Mouse (Mus musculus): Measurements from ENCODE around the gene Pard3b.

Pard3b gene

DNA sequence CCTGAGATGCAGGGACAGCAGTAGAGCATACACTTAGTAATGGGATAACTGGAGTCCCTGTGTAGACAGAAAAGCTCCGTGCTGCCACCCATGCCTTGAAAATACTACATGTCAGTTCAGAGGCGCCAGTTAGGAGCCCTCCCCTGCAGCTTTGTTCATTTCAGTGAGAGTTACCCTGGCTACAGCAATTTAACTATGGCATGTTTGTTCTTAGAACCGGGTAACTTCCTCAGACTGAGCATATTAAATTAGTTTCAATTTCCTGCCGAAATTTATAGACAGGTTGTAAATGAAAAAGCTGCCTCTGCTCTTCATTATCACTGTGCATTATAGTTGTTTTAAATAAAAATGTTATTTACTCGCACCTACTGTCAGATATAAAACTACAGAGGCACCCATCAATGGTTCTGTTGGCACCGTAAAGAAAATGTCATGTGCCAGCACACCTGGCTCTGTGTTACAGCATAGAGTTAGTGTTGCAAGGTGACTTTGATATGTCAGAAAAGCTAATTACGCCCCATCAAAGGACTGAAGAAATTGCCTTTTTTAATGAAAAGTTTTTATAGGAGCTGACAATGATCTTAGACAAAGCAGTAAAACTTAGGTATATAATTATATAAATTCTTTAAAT lies 289.6 kb downstream of the Pard3b start:
- no peak for DNase-seq (ENCODE audit: low read depth)

DNA sequence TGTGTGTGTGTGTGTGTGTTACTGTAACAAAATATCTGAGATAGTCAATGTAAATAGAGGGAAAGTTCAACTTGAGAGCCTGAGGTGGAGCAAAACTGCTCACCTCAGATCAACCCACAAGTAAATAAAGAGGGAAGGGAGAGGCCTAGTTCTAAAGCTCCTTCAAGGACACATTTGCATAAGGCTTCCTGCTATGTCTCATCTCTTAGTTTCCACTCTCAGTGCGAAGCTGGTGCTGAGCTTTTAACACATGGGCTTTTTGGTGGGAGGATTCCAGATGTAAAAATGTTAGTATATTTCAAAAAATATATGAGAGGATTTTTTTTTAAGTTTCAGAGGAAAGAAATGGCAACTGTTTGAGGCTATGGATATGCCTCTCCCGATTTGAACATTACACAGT lies 294.9 kb downstream of the Pard3b start:
- DNase-seq (ENCODE audit: low read depth), result no peak

DNA sequence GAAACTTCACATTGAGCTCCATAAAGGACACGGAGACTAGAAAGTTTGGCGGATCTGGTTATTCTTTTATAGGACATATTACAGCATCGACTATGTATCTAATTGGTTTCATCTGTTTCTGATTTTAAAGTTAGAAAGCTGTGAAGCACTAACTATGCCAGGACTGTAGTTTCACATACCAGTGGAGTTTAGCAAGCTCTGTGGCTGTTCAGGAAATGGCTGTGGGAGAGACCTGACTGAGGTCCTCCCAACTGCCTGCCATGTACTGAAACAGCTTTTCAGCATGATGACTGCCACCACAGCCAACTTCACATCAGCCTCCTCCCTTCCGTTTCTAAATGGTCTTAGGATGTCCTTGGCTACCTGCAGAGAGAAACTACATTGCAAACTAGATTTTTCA lies 296.1 kb downstream of the Pard3b start:
- no peak for DNase-seq (ENCODE audit: low read depth)

DNA sequence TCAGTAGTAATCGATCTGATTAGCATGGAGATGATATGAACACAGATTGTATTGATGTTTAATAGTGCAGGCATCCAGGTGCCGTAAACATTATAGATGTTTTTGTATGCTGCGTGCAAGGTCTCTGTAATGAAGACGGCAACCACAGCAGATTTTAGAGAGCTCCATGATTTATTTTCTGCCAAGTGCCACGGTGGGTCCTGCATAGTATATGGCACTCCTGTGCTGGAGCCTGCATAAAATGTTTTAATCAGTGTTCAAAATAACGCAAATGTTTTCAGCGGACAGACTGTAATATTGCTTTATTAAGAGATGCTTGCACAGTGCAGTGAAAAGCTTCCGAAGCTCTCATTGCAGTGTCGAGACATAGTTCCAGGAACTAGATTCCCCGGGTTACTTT lies 301.3 kb downstream of the Pard3b start:
- no peak for DNase-seq (ENCODE audit: low read depth)

DNA sequence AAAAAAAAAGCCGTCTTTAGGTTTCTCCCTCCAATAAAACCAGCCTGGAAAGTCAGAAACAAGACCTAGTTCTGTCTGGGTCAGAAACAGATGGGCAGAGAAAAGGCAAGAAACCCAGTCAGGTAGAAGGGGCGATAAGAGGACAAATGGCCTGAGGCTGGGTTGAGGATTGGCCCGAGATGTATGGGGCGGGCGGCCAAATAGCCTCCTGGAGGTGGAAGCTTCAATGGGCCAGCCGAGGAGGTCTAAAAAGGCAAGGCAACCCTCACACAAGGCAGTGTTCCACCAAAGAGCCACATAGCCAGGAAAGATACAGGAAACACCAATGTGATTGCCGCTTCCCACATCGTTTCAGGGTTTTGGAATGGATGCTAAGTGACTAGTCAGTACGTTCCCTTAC lies 322.9 kb downstream of the Pard3b start:
- DNase-seq (ENCODE audit: low read depth), result no peak

DNA sequence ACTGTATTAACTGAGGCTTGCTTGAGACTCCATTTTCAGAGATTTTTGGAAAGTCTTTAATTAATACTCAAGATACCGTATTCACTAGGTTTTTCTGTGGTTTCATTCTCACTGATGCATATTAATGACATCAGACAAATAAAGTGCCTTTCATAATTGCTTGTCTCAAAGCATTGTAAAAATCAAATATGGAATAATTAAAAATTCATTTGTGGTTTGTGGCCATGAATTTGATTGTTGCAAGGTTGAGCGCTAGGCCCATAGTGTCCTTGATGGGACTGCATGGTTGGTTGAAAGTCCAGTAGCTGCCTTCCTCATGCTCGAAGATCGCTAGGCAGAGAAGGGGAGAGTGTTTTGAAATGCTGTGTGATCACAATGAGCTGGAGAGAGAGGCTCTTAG lies 323.9 kb downstream of the Pard3b start:
- DNase-seq (ENCODE audit: low read depth), result no peak

DNA sequence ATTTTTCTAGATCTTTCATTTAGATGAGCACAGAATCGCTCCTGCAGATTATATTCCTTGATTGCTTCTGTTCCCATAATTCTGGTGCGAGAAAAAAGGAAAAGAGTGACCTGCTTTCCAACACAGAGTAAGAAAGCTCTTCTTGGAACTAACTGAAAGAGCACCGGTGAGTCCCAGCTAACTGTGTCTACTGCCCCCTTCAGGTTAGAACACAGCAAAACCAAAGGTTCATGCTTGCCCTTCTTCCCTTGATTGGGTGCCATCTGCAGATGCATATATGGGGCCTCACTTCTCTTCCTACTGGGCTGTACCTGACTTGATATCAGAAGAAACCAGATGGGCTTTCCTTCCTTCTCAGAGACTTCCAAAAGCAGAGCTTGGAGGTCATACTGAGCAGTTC lies 328.5 kb downstream of the Pard3b start:
- peak; percentile 2 for DNase-seq (ENCODE audit: low read depth)

DNA sequence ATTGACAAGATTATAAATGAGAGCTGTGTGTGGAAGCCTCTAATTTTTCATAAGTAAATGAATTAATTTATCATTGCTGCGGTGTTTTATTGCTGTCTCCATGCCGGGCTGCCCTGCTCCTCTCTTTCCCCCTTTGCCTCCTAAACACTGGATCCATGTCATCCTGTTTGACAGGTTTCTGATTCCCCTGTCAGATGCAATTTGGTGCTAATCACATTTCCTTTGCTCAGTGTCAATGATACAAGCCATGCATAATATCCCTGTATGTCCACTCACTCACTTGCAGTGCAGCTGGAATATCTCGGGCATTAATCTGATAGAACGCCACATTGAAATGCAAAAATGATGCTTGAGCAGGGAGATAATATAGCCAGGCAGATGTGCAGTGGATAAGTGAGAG lies 329.2 kb downstream of the Pard3b start:
- DNase-seq (ENCODE audit: low read depth), result no peak

DNA sequence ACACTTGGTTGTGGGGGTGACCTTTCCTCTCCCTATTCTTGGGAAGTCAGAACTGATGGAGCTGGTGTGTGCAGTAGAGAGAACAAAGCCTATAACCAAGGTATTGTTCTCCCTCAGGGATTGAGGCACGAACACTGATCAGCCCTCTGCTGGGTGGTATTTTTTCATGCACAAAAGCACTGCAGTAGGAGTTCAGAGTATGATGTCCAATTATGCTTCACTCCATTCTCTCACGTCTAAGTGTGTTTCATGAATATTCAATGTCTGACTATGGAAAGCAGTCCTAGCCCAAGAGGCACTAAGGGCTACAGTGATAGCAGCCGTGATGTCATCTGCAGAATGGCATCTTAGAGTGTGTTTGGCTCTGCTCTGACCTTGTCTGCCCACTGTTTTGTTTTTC lies 359.1 kb downstream of the Pard3b start:
- no peak for DNase-seq (ENCODE audit: low read depth)

DNA sequence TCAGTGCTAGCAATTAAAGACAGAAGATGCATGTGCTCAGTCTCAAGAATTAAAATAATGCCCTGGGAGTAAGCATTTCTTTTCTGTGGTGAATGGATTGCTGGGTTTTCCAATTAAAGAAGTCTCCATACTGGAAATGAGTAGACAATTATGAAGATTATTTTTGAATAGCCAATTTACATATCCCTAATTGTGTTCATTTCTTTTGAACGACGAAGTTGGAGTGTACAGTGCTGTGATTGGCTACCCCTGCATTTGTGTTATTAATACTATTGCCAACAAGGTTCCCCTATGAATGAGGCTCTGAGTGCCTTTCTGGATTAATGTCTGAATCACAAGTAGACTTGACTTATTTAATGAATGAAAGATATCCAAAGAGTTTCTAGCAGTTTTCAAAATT lies 370.2 kb downstream of the Pard3b start:
- DNase-seq (ENCODE audit: low read depth), result no peak

DNA sequence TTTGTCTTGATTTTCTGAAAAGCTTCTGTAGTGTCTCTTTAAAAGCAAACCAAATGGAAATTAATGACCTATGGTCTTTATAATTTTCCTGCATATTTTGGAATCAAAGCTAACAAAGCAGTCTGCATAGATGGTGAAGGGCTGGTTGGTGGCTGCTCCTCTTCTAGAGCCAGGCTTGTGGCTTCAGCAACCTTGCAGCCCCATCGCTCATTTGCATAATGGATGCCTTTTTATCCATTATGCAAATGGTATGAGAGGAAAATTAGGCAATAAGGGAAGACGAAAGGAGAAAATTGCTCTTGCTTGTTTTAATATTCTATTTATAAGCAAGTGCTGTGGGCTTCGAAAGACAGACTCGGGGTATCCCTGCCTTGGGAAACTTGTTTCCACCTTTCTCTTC lies 373.1 kb downstream of the Pard3b start:
- no peak for DNase-seq (ENCODE audit: low read depth)

DNA sequence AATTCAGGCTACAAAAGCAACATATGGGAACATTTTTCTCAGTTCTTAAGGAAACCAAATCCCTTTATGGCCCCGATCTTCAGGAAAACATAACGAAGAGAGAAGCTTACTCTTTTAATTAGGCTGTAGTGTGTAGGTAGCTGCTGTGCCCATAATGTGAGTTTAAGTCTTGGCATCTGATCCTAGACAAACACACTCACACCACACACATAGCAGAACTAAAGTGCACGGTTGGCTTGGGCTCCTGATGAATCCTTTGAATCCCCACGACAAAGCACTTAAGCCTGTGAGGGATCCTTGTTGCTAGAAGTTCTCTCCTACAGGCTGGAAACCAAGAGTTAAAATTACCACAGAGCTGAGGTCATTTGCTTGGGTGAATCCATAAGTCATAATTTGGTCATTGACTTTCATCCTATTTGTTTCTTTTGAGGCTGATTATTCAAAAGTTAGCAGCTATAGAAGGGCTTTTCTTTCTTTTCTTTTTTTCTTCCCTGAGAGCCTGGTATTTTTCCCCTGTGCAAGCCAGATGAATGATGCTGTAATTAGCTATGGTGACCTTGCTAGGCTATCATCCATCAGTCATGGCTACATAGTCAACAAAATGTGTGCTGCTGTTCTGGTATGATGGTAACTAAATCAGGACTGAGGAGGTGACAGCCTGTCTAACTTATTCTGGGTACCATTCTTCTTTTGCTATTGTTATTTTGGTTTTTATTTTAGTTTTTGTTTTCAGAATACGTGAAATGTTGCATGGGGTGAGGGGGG lies 378.1 kb downstream of the Pard3b start:
- DNase-seq (ENCODE audit: low read depth), result no peak

DNA sequence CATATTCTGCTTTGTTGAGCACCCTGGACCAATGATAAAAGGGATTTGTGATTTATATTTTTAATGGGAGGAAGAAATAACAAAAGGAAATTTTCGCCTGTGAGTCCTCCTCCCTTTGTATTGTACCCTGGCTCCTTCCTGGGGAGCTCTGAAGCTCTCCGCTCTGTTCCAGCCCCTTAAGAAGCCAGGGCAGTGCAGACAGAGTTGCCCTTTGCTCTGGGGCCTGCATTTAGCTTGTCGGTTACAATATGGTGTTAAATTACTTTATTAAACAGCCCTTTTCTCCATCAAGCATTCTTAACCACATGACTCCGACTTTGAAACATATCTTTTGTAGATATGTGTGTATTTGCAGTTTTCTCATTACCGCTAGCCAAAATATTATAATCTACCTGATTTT lies 379.7 kb downstream of the Pard3b start:
- DNase-seq (ENCODE audit: low read depth), result no peak

DNA sequence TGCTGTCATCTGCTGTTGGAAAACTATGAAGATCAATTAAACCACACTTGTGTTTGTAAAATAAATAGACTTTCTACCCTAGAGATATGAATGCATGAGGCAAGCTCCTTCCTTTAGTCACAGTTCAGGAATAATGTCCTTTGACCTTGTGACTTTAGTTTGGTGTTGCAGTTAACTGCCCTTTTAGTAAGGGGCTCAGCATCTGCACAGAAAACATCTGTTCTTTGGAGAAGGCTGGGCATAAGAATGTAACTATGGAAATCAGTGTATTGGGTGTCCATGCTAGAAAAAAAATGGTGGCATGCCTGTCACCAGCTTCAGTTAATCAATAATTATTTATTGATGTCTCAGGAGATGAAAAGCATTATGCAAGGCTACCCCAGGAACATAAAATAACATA lies 381.1 kb downstream of the Pard3b start:
- DNase-seq (ENCODE audit: low read depth), result no peak

DNA sequence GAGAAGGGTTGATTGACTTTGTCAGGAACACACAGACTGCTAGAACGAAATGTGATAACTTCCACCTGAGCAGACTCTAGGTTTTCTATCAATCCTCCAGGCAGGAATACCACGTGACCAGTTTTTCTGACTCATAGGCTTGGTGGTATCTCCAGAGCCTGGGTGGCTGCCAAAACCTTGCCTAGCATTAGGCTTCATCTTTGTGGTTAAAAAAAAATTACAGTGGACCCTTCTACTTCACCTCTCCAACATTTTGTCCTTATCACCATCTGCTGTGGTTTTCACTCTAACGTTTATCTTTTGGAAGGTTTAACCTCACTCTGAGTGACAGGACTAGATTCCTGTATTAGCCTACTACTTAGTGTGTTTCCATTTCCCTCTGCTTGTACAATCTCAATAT lies 403.1 kb downstream of the Pard3b start:
- no peak for DNase-seq (ENCODE audit: low read depth)

DNA sequence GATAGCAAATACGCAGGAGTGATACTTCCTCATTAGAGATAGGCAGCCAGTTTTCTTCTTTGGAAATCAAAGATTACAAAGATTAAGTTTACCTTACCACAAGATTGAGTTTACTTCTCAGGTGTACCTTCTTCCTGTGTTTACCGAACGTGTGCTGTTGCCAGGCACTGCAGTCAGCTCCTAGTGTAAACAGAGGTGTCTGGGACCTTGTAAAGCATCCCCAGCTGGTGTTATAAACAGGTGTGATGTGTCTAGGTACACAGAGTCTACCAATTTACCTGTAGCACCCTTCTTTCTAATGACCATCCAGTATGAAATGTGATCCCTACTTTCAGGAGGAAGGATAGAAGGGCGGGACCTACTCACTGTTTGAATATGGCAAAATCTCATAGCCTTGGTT lies 410.0 kb downstream of the Pard3b start:
- DNase-seq (ENCODE audit: low read depth), result no peak

DNA sequence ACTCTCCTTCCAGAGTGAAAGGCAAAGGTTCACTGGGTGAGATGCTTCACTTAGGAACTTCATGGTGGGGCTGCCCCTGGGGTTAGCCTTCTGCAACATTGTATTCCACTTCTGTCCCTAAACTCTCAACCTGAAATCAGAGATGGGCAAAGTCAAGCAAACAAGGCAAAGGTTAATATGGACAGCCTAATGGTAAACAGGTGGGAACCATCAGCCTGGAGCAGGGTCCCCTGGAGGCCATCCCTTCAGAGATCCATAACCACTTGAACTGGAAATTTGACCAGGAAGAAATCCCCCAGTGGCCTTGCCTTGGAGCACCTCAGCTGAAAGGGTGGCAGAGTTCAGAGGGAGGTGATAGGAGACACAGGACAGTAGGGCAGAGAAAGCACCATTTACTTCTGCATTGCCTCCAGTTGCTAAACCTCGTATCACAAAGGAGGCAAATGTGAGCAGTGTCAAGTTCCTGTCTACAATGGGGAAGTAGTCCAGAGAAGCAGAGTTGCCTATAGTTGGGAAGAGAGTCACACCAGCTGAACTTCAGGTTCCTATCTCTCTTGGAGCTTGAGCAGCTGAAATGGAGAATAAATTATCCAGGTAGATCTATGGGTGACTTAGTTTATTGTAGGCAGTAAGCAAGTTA lies 412.7 kb downstream of the Pard3b start:
- no peak for DNase-seq (ENCODE audit: low read depth)

DNA sequence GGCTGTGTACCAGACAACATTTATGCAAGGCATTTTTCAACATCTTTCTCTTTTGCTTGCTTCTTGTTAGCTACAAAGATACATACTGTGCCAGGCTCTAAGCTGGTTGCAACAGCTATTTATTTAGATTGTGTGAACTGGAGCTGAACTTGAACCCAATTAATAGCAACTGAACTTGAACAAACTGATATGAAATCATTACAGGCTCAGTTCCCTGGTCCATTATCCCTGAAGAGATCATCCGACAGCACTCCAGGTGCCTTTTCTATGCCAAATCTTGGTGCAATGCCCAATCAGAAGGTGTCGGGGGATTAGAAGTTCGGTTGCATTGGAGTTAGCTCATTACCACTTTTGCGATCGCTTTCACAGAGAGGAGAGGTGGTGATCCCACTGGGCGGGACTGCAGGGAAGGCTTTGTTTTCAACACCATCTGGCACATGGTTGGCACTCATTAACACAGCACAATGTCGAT lies 414.6 kb downstream of the Pard3b start:
- no peak for DNase-seq (ENCODE audit: low read depth)

DNA sequence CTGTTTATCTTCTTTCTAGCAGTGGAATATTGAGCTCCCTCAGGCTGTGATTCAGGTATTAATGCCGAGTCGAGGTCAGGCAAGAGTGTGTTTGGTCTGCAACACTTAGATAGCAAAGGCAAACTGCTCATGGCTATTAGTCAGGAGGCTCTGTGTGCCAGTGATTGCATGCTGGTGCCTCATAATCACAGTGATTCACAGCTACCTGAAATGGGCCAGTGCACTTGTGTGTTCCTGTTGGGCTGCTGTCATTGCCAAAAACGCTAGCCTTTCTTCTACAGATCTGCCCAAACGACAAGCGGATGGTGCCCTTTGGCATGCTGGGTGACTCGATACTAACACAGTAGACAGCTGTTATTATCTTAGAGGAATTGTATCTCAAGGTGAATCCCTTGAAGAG lies 416.7 kb downstream of the Pard3b start:
- DNase-seq (ENCODE audit: low read depth), result no peak

DNA sequence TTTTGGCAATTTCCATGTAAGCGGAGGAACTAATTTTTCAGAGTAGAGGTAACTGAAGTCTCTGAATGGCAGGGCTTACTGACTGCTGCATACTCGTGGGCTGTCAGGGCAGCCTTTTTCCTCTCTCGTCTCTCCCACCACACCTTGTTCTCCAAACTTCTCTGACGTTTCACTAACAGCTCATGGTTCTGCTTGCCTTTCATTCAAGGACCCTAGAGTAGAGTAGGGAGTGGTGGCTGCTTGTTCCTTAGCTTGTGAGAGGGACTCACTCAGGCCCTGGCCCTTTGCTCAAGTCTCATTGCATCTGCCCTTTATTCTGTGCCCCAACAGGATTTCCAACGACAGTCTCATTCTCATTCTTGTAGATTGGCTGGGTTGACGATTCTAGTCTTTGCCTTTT lies 432.0 kb downstream of the Pard3b start:
- DNase-seq (ENCODE audit: low read depth), result no peak

DNA sequence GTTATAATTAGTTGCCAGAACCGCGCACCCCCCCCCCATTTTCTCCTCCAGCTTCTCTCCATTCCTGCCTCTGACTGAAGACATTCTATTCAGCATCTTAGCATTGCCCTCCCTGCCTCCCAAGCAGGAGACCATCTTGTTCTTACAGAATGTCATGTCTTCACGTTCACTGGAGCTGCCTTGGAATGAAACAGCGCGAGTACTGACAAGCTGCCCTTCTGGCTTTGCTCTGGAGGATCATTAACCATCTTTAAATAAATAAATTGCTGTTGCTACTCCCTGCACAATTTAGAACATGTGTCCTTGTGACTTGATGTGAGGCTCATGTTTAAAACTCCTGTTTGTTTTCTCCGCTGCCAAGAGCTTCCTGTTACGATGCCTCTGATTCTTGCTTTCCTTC lies 432.5 kb downstream of the Pard3b start:
- no peak for DNase-seq (ENCODE audit: low read depth)

DNA sequence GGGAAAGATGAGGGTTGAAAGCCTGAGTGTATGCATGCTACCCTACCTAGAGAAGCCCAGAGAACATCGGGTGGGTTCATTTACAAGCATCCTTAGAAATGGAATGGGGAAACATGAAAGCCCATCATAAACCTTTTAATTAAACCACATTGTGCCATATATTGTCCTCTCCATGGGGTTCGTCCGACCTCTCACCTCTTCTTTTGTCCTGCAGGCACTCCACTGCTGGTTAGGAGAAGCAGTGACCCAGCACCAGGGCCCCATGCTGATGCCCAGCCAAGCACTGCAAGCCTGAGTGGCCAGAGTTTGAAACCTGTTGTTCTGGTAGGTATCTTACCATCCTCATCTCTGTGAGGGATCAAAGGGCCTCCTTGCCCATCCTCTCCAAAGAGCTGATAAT lies 437.5 kb downstream of the Pard3b start:
- DNase-seq (ENCODE audit: low read depth), result no peak

DNA sequence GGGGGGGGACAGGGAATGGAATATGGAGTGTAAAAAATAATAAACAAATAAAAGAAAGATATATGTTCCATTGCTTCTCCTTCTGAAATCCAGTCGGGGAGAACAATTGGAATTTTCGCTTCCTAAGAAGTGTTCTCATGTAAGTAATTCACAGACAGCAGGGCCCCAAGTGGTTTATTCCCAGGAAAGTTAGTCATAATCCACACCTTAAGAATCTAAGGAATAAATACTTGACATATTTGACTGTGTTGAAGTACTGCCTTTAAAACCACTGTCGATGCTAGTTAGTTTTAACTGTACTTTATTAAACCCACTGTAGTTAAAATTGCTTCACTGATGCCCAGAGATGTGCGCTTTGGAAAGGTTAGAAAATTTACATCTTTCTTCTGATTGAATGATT lies 442.5 kb downstream of the Pard3b start:
- no peak for DNase-seq (ENCODE audit: low read depth)

DNA sequence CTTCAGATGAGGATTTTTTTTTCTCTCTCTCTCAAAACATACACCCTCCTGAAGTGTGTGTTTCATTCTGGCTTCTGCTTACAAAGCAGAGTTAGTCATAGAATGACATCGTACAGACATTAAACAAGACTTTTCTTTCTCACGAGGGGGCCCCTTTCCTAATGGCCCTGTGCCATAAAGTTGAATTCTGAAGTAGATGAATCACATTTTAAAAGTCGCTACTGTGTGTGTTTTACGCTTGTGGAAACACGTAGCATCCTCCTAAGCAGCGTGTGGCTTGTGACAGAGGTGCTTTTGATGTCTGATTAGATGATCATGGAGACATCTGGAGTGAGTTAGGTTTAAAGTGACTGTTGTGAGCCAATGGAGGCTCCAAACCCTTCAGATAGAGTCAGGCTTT lies 447.4 kb downstream of the Pard3b start:
- DNase-seq (ENCODE audit: low read depth), result no peak
